Mouse (Mus musculus) urinary bladder, postnatal 36 days (tissue): ENCODE results near the gene Nxn.

ENCODE experiments used
- DNase-seq, 2 experiments: peaks; one replicate each; pipeline ENCODE4 v3.0.0; 2022; ENCODE audit warnings: low spot score in 2 of 2, mixed read lengths in 1 of 2

Gene Nxn

GRCm38 (mm10) chr11:76363178-76363577 lies 35.8 kb downstream of the Nxn start:
- DNase-seq = no peak

- no peak for DNase-seq
Observed at GRCm38 (mm10) chr11:76361422-76361821, 37.5 kb downstream of the Nxn start.

GRCm38 (mm10) chr11:76360255-76360654 lies 38.7 kb downstream of the Nxn start:
- no peak for DNase-seq

GRCm38 (mm10) chr11:76358628-76359320 lies 40.2 kb downstream of the Nxn start:
- no peak for DNase-seq

- DNase-seq = no peak
Observed at GRCm38 (mm10) chr11:76357464-76357863, 41.5 kb downstream of the Nxn start.

- no peak for DNase-seq
Observed at GRCm38 (mm10) chr11:76356091-76356490, 42.8 kb downstream of the Nxn start.

GRCm38 (mm10) chr11:76355425-76355824 lies 43.5 kb downstream of the Nxn start:
- no peak for DNase-seq

GRCm38 (mm10) chr11:76352861-76353558 lies 45.9 kb downstream of the Nxn start:
- DNase-seq = no peak

- no peak for DNase-seq
Observed at GRCm38 (mm10) chr11:76351624-76352011, 47.3 kb downstream of the Nxn start.

GRCm38 (mm10) chr11:76350931-76351623 lies 47.9 kb downstream of the Nxn start:
- no peak for DNase-seq

GRCm38 (mm10) chr11:76349833-76350232 lies 49.1 kb downstream of the Nxn start:
- no peak for DNase-seq

- DNase-seq = no peak
Observed at GRCm38 (mm10) chr11:76347589-76347988, 51.4 kb downstream of the Nxn start.

GRCm38 (mm10) chr11:76343031-76343430 lies 55.9 kb downstream of the Nxn start:
- DNase-seq = no peak

- no peak for DNase-seq
Observed at GRCm38 (mm10) chr11:76341884-76342645, 56.9 kb downstream of the Nxn start.

GRCm38 (mm10) chr11:76341163-76341562 lies 57.8 kb downstream of the Nxn start:
- DNase-seq = no peak

- DNase-seq = no peak
Observed at GRCm38 (mm10) chr11:76339830-76340229, 59.1 kb downstream of the Nxn start.

- DNase-seq = no peak
Observed at GRCm38 (mm10) chr11:76339141-76339540, 59.8 kb downstream of the Nxn start.

GRCm38 (mm10) chr11:76338656-76339055 lies 60.3 kb downstream of the Nxn start:
- no peak for DNase-seq

GRCm38 (mm10) chr11:76337764-76338163 lies 61.2 kb downstream of the Nxn start:
- no peak for DNase-seq

- DNase-seq = no peak
Observed at GRCm38 (mm10) chr11:76337236-76337635, 61.7 kb downstream of the Nxn start.

GRCm38 (mm10) chr11:76336224-76336623 lies 62.7 kb downstream of the Nxn start:
- no peak for DNase-seq

GRCm38 (mm10) chr11:76334966-76335365 lies 64.0 kb downstream of the Nxn start:
- no peak for DNase-seq
